Mouse (Mus musculus) limb, embryonic 15.5 days (tissue): ENCODE results near the gene Lrmda. TPM values are rescaled to one million over a fixed set of nuclear protein-coding genes. Genes with fewer than 3 reads are reported as not detected.

Experiments
- ATAC-seq: fragments of 200-750 bp; cut with Nextera tagmentation; 2 replicates; pipeline ENCODE4 v1.8.0; 2017; ENCODE audit warnings: low read depth, moderate TSS enrichment; ENCODE audit not compliant: insufficient number of reproducible peaks, low FRiP score, low TSS enrichment
- H3K27ac ChIP-seq: fragments of 300-500 bp; sonication (generic); 2 replicates; pipeline ENCODE4 v1.5.1; 2015; ENCODE audit warnings: moderate library complexity, mild to moderate bottlenecking, inconsistent platforms
- H3K27me3 ChIP-seq: fragments of 300-500 bp; sonication (generic); 2 replicates; pipeline ENCODE4 v1.6.1; 2015; ENCODE audit warnings: inconsistent platforms
- H3K36me3 ChIP-seq: fragments of 300-500 bp; sonication (generic); 2 replicates; pipeline ENCODE4 v1.6.1; 2015; ENCODE audit warnings: inconsistent platforms
- H3K4me1 ChIP-seq: fragments of 300-500 bp; sonication (generic); 2 replicates; pipeline ENCODE4 v1.6.1; 2015; ENCODE audit warnings: inconsistent platforms
- H3K4me2 ChIP-seq: fragments of 300-500 bp; sonication (generic); 2 replicates; pipeline ENCODE4 v1.6.1; 2015; ENCODE audit warnings: mild to moderate bottlenecking, inconsistent platforms
- H3K4me3 ChIP-seq: fragments of 300-500 bp; sonication (generic); 2 replicates; pipeline ENCODE4 v1.5.1; 2015; ENCODE audit warnings: mild to moderate bottlenecking, inconsistent platforms
- H3K9ac ChIP-seq: fragments of 300-500 bp; sonication (generic); 2 replicates; pipeline ENCODE4 v1.6.1; 2015; ENCODE audit warnings: inconsistent platforms
- H3K9me3 ChIP-seq: fragments of 300-500 bp; sonication (generic); 2 replicates; pipeline ENCODE4 v1.6.1; 2016; ENCODE audit warnings: inconsistent platforms
- WGBS: fragments of 180-500 bp; shearing (Covaris S2); methylation state at CpG from one replicate; pipeline ENCODE4 v1.1.7; 2015; 5-methylcytosine and 5-hydroxymethylcytosine counted together
- polyA plus RNA-seq: library from polyadenylated mRNA; unstranded; fragments of >200 nt; fragmentation: Nextera tagmentation; extraction: Ambion mirVana; gene quantifications from 2 replicates; pipeline ENCODE4 v1.2.1, GENCODE M21; 2015

Gene Lrmda
- polyA plus RNA-seq, 1 experiment from 2014 or later, result 0.17 TPM

GRCm38 (mm10) chr14:22747816-22748215 is 728.3 kb downstream of the Lrmda start:
- Histone ChIP-seq H3K4me1 (peaks cover 8% of the 10 kb centered on the region; the same call in 1 of the 2 replicates), H3K4me2 (no peak overlapping the region), H3K9ac (no peak overlapping the region), H3K9me3 (no peaks in the 10 kb centered on the region), H3K27me3 (no peaks in the 10 kb centered on the region), H3K27ac (no peak overlapping the region), H3K4me3 (no peak overlapping the region), H3K36me3 (no peaks in the 10 kb centered on the region)
- 90% methylated on average over 5 of the region's 5 CpGs for WGBS
- ATAC-seq, result no peak

- Histone ChIP-seq H3K27ac (peak overlapping the region; percentile 24; the same call in 1 of the 2 replicates), H3K4me2 (no peak overlapping the region), H3K9me3 (no peaks in the 10 kb centered on the region), H3K4me3 (no peak overlapping the region), H3K27me3 (no peaks in the 10 kb centered on the region), H3K4me1 (peaks cover 8% of the 10 kb centered on the region; the same call in 1 of the 2 replicates), H3K9ac (no peak overlapping the region), H3K36me3 (no peaks in the 10 kb centered on the region)
- ATAC-seq, result no peak
Measured at GRCm38 (mm10) chr14:22750409-22750808, 730.9 kb downstream of the Lrmda start.

GRCm38 (mm10) chr14:22751290-22751689 is 731.8 kb downstream of the Lrmda start:
- H3K4me2 ChIP-seq, result no peak overlapping the region
- H3K27me3 ChIP-seq, result no peaks in the 10 kb centered on the region
- H3K9ac ChIP-seq, result no peak overlapping the region
- H3K27ac ChIP-seq, result no peak overlapping the region
- H3K9me3 ChIP-seq, result no peaks in the 10 kb centered on the region
- no peak for ATAC-seq
- 59% methylated on average over 10 of the region's 10 CpGs for WGBS
- no peak overlapping the region for H3K4me3 ChIP-seq
- H3K4me1 ChIP-seq, result 0 out of 2 replicates have a peak, but pooled peaks cover 2% of the 10 kb centered on the region
- no peaks in the 10 kb centered on the region for H3K36me3 ChIP-seq

GRCm38 (mm10) chr14:22754633-22755032 is 735.1 kb downstream of the Lrmda start:
- no peaks in the 10 kb centered on the region for H3K9me3 ChIP-seq
- H3K27me3 ChIP-seq, result no peaks in the 10 kb centered on the region
- 0 out of 2 replicates have a peak, but pooled peaks cover 8% of the 10 kb centered on the region for H3K4me1 ChIP-seq
- H3K9ac ChIP-seq, result no peak overlapping the region
- H3K27ac ChIP-seq, result no peak overlapping the region
- H3K36me3 ChIP-seq, result no peaks in the 10 kb centered on the region
- H3K4me3 ChIP-seq, result no peak overlapping the region
- no peak overlapping the region for H3K4me2 ChIP-seq
- no peak for ATAC-seq
- 82% methylated on average over 5 of the region's 5 CpGs for WGBS

- Histone ChIP-seq H3K9me3 (no peaks in the 10 kb centered on the region), H3K4me3 (no peak overlapping the region), H3K27me3 (no peaks in the 10 kb centered on the region), H3K4me2 (no peak overlapping the region), H3K27ac (no peak overlapping the region), H3K36me3 (no peaks in the 10 kb centered on the region), H3K9ac (no peak overlapping the region), H3K4me1 (peaks cover 11% of the 10 kb centered on the region; the same call in 1 of the 2 replicates)
- 61% methylated on average over 3 of the region's 3 CpGs for WGBS
- ATAC-seq, result no peak
Measured at GRCm38 (mm10) chr14:22757493-22757892, 738.0 kb downstream of the Lrmda start.

GRCm38 (mm10) chr14:22759216-22759615 is 739.7 kb downstream of the Lrmda start:
- 18% methylated on average over 2 of the region's 2 CpGs for WGBS
- Histone ChIP-seq H3K9me3 (no peaks in the 10 kb centered on the region), H3K4me2 (no peak overlapping the region), H3K9ac (no peak overlapping the region), H3K27me3 (no peaks in the 10 kb centered on the region), H3K4me3 (no peak overlapping the region), H3K27ac (no peak overlapping the region), H3K36me3 (no peaks in the 10 kb centered on the region), H3K4me1 (peaks cover 11% of the 10 kb centered on the region; the same call in 1 of the 2 replicates)
- ATAC-seq, result no peak

- H3K36me3 ChIP-seq, result no peaks in the 10 kb centered on the region
- H3K4me2 ChIP-seq, result no peak overlapping the region
- H3K4me1 ChIP-seq, result peaks cover 11% of the 10 kb centered on the region; the same call in 1 of the 2 replicates
- H3K9me3 ChIP-seq, result no peaks in the 10 kb centered on the region
- H3K27me3 ChIP-seq, result no peaks in the 10 kb centered on the region
- no peak overlapping the region for H3K4me3 ChIP-seq
- H3K27ac ChIP-seq, result 0 out of 2 replicates have a peak overlapping the region, but pooled peaks have one; percentile 33
- ATAC-seq, result no peak
- H3K9ac ChIP-seq, result no peak overlapping the region
Measured at GRCm38 (mm10) chr14:22759673-22760072, 740.2 kb downstream of the Lrmda start.

GRCm38 (mm10) chr14:22760241-22761039 is 740.9 kb downstream of the Lrmda start:
- H3K27me3 ChIP-seq, result no peaks in the 10 kb centered on the region
- no peak overlapping the region for H3K9ac ChIP-seq
- H3K4me1 ChIP-seq, result peaks cover 11% of the 10 kb centered on the region; the same call in 1 of the 2 replicates
- no peak overlapping the region for H3K4me3 ChIP-seq
- H3K4me2 ChIP-seq, result no peak overlapping the region
- WGBS, result 28% methylated on average over 7 of the region's 7 CpGs
- H3K9me3 ChIP-seq, result no peaks in the 10 kb centered on the region
- no peak for ATAC-seq
- H3K27ac ChIP-seq, result no peak overlapping the region
- no peaks in the 10 kb centered on the region for H3K36me3 ChIP-seq

GRCm38 (mm10) chr14:22781709-22782108 is 762.2 kb downstream of the Lrmda start:
- ATAC-seq, result no peak
- no peaks in the 10 kb centered on the region for H3K9me3 ChIP-seq
- no peak overlapping the region for H3K4me2 ChIP-seq
- H3K4me3 ChIP-seq, result no peak overlapping the region
- H3K36me3 ChIP-seq, result no peaks in the 10 kb centered on the region
- H3K27ac ChIP-seq, result no peak overlapping the region
- no peaks in the 10 kb centered on the region for H3K27me3 ChIP-seq
- no peak overlapping the region for H3K9ac ChIP-seq
- 90% methylated on average over 2 of the region's 2 CpGs for WGBS
- H3K4me1 ChIP-seq, result peaks cover 13% of the 10 kb centered on the region; the same call in 1 of the 2 replicates

- Histone ChIP-seq H3K9ac (no peak overlapping the region), H3K4me1 (peaks cover 13% of the 10 kb centered on the region; the same call in 1 of the 2 replicates), H3K27me3 (no peaks in the 10 kb centered on the region), H3K27ac (no peak overlapping the region), H3K36me3 (no peaks in the 10 kb centered on the region), H3K4me3 (no peak overlapping the region), H3K4me2 (no peak overlapping the region), H3K9me3 (no peaks in the 10 kb centered on the region)
- WGBS, result 47% methylated on average over 2 of the region's 2 CpGs
- no peak for ATAC-seq
Measured at GRCm38 (mm10) chr14:22782365-22782764, 762.9 kb downstream of the Lrmda start.

- H3K9ac ChIP-seq, result no peak overlapping the region
- ATAC-seq, result 0 out of 2 replicates have a peak, but pooled peaks have one; percentile 52
- H3K4me3 ChIP-seq, result no peak overlapping the region
- no peaks in the 10 kb centered on the region for H3K36me3 ChIP-seq
- H3K9me3 ChIP-seq, result no peaks in the 10 kb centered on the region
- no peak overlapping the region for H3K4me2 ChIP-seq
- H3K27ac ChIP-seq, result peak overlapping the region; percentile 38; the same call in 1 of the 2 replicates
- H3K27me3 ChIP-seq, result no peaks in the 10 kb centered on the region
- WGBS, result 19% methylated on average over 15 of the region's 15 CpGs
- H3K4me1 ChIP-seq, result peaks cover 13% of the 10 kb centered on the region; the same call in 1 of the 2 replicates
Measured at GRCm38 (mm10) chr14:22783211-22784161, 764.0 kb downstream of the Lrmda start.
